Mouse (Mus musculus): ENCODE data around the gene Smarcd3. TPM values are rescaled to one million over a fixed set of nuclear protein-coding genes. Genes with fewer than 3 reads are reported as not detected.

The Smarcd3 gene
- polyA plus RNA-seq, 1 experiment: 12.4 TPM

DNA sequence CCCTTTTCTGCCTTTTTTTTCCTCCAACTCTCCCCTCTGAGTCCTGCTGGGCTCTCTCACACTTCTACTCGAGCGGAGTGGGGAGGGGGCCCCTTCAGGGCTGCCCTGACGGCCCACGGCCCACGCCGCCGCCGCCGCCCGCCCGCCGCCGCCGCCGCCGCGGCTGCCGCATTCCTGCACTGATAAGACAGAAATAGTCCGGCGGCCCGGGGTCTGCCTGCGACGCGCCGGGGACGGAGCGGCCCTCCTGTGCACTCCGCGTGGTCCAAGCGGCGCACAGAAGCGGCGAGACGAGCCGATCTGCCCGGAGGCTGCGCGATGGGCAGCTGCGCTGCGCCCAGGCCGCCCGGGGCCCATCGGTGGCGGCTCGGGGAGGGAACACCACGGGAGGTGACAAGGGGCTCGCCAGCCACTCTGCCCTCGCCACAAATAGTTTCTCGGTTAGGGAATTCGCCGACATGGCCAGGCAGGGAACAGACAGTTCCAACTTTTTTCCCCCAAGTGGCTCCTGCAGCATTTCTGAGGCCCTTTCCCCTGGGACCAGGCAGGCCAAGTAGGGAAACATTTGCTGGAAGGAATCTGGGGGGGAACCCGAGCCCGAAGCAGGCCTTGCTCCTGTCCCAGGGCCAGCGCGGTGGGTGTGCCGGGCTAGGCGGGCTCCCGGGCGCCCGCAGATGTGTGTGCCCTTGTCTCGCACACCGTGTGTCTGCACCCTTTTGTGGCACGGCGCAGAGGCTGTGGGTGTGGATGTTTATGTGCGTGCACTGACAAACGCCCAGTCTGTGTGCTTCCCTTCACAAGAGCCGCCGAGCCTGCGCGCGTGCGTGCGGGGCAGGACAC lies 22.1 kb downstream of the Smarcd3 start:
- WGBS: under 1% methylated on average over 73 of the region's 73 CpGs
- DNase-seq: peak; percentile 81
- TF ChIP-seq CTCF (conservative IDR thresholded peaks at IDR 0.05; ENCODE audit: insufficient read depth, insufficient read length, low read depth, low read length) (no peak), POLR2A (IDR thresholded peaks at IDR 0.05; ENCODE audit: low read depth, low read length) (peak; percentile 11)
- no peaks in the 10 kb centered on the region for H3K36me3 ChIP-seq (ENCODE audit: control insufficient read depth, insufficient read depth, low read length)
- peaks cover 15% of the 10 kb centered on the region for H3K4me1 ChIP-seq (ENCODE audit: control insufficient read depth, insufficient read depth, low read length)
- no peaks in the 10 kb centered on the region for H3K27me3 ChIP-seq (replicated peaks; ENCODE audit: control insufficient read depth, insufficient read depth, low read length)
- peak overlapping the region; percentile 62 for H3K4me3 ChIP-seq (ENCODE audit: insufficient read depth, low read depth, low read length)
- H3K27ac ChIP-seq (ENCODE audit: insufficient read depth, low read depth, low read length): peak overlapping the region; percentile 93

GRCm38 (mm10) chr5:24601071-24601835 lies 23.0 kb downstream of the Smarcd3 start:
- 3% methylated on average over 33 of the region's 33 CpGs for WGBS

GRCm38 (mm10) chr5:24600236-24600635 lies 24.0 kb downstream of the Smarcd3 start:
- Histone ChIP-seq H3K27me3 (replicated peaks; ENCODE audit: control insufficient read depth, insufficient read depth, low read length) (no peaks in the 10 kb centered on the region), H3K4me1 (ENCODE audit: control insufficient read depth, insufficient read depth, low read length) (peaks cover 17% of the 10 kb centered on the region), H3K36me3 (ENCODE audit: control insufficient read depth, insufficient read depth, low read length) (no peaks in the 10 kb centered on the region), H3K4me3 (ENCODE audit: insufficient read depth, low read depth, low read length) (no peak overlapping the region), H3K27ac (ENCODE audit: insufficient read depth, low read depth, low read length) (no peak overlapping the region)
- no peak for TF ChIP-seq POLR2A (IDR thresholded peaks at IDR 0.05; ENCODE audit: low read depth, low read length)
- no peak for TF ChIP-seq CTCF (conservative IDR thresholded peaks at IDR 0.05; ENCODE audit: insufficient read depth, insufficient read length, low read depth, low read length)
- WGBS: 93% methylated on average over 2 of the region's 2 CpGs
- DNase-seq: no peak

More at GRCm38 (mm10) chr5:24601071-24601835, 23.0 kb downstream of the Smarcd3 start:
- Histone ChIP-seq H3K27me3 (replicated peaks; ENCODE audit: control insufficient read depth, insufficient read depth, low read length) (no peaks in the 10 kb centered on the region), H3K36me3 (ENCODE audit: control insufficient read depth, insufficient read depth, low read length) (no peaks in the 10 kb centered on the region), H3K27ac (ENCODE audit: insufficient read depth, low read depth, low read length) (peak overlapping the region; percentile 93), H3K4me1 (ENCODE audit: control insufficient read depth, insufficient read depth, low read length) (peaks cover 17% of the 10 kb centered on the region), H3K4me3 (ENCODE audit: insufficient read depth, low read depth, low read length) (peak overlapping the region; percentile 62)
- no peak for TF ChIP-seq POLR2A (IDR thresholded peaks at IDR 0.05; ENCODE audit: low read depth, low read length)
- no peak for TF ChIP-seq CTCF (conservative IDR thresholded peaks at IDR 0.05; ENCODE audit: insufficient read depth, insufficient read length, low read depth, low read length)
- DNase-seq: no peak

DNA sequence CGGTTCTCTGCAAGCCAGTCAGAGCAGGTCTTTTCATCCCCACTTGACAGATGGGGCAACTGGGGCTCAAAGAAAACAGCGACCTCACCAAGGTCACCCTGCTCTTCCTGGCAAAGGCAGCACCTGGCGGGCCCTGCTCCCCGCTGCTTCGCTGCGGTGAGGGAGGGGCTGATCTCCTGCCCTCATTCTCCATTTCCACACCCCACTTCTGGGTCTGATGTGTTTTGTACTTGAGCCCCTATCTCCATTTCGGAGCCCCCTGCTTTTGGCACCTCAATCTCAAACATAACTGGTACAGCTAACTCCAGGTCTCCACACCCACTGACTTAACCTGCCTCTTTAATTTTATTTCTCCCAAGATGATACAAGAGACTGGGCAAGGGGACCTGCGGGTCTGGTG lies 25.1 kb downstream of the Smarcd3 start:
- no peak for DNase-seq
- 45% methylated on average over 8 of the region's 8 CpGs for WGBS
- no peak for TF ChIP-seq POLR2A (IDR thresholded peaks at IDR 0.05; ENCODE audit: low read depth, low read length)
- no peak for TF ChIP-seq CTCF (conservative IDR thresholded peaks at IDR 0.05; ENCODE audit: insufficient read depth, insufficient read length, low read depth, low read length)
- Histone ChIP-seq H3K36me3 (ENCODE audit: control insufficient read depth, insufficient read depth, low read length) (no peaks in the 10 kb centered on the region), H3K27ac (ENCODE audit: insufficient read depth, low read depth, low read length) (no peak overlapping the region), H3K4me3 (ENCODE audit: insufficient read depth, low read depth, low read length) (no peak overlapping the region), H3K4me1 (ENCODE audit: control insufficient read depth, insufficient read depth, low read length) (peaks cover 17% of the 10 kb centered on the region), H3K27me3 (replicated peaks; ENCODE audit: control insufficient read depth, insufficient read depth, low read length) (no peaks in the 10 kb centered on the region)

DNA sequence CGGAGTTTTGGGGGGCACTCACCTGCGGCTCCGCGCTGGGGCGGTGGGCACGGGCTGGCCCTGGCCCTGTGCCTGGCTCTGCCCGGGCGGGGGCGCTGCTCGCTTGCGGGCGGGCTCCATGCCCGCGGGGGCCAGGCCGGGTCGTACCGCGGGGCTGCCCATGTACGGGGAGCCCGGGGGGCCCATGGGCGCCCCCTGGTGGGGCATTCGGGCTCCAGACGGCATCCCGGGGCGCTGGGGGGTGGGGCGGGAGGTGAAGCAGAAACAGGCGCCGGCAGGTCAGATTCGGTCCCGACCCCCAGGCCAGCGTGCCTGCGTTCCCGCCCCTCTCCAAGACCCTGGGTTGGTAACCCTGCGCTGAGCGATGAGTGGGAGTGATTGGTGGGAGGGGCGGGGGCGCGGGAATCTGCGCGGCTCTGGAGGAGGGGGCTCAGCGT lies 25.6 kb downstream of the Smarcd3 start:
- peaks cover 12% of the 10 kb centered on the region for H3K4me1 ChIP-seq (ENCODE audit: control insufficient read depth, insufficient read depth, low read length)
- H3K27me3 ChIP-seq (replicated peaks; ENCODE audit: control insufficient read depth, insufficient read depth, low read length): no peaks in the 10 kb centered on the region
- TF ChIP-seq POLR2A (IDR thresholded peaks at IDR 0.05; ENCODE audit: low read depth, low read length): no peak
- TF ChIP-seq CTCF (conservative IDR thresholded peaks at IDR 0.05; ENCODE audit: insufficient read depth, insufficient read length, low read depth, low read length): 0 out of 2 replicates have a peak, but pooled peaks have one; percentile 18
- 2% methylated on average over 41 of the region's 41 CpGs for WGBS
- H3K36me3 ChIP-seq (ENCODE audit: control insufficient read depth, insufficient read depth, low read length): no peaks in the 10 kb centered on the region
- H3K27ac ChIP-seq (ENCODE audit: insufficient read depth, low read depth, low read length): no peak overlapping the region
- DNase-seq: peak; percentile 54
- peak overlapping the region; percentile 30; the same call in 1 of the 2 replicates for H3K4me3 ChIP-seq (ENCODE audit: insufficient read depth, low read depth, low read length)

DNA sequence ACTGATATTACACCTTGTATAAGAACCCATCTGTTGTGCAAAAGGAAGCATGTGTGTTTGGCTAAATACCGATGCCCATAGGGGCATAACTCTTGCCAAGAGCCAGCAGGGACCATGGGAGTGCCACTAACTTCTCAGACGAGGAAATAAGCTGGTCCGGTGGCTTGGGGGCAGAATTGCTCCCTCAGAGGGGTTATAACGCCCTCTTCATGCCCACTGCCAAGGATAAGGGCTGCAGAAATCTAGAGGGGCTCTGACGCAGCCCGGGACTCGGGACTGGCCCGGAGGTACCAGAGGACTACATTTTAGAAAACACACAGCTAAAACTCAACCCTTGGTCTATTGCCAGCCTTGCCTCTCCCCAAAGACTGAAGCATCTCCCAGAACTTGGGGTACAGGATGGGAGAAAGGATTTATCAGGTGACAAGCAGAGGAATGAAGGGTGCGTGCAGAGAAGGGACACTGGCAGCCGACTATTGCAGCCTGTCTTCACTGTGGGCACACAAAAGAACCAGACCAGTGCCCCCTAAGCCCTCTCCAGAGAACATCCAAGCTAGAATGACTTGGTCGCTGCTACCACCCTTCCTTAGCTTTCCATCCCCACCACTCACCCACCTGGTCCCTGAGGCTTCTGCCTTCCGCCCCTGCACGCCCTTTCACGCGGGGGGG lies 26.2 kb downstream of the Smarcd3 start:
- Histone ChIP-seq H3K4me1 (ENCODE audit: control insufficient read depth, insufficient read depth, low read length) (peaks cover 7% of the 10 kb centered on the region; the same call in 1 of the 2 replicates), H3K4me3 (ENCODE audit: insufficient read depth, low read depth, low read length) (peak overlapping the region; percentile 30; the same call in 1 of the 2 replicates), H3K27ac (ENCODE audit: insufficient read depth, low read depth, low read length) (no peak overlapping the region), H3K36me3 (ENCODE audit: control insufficient read depth, insufficient read depth, low read length) (no peaks in the 10 kb centered on the region), H3K27me3 (replicated peaks; ENCODE audit: control insufficient read depth, insufficient read depth, low read length) (no peaks in the 10 kb centered on the region)
- WGBS: 20% methylated on average over 15 of the region's 15 CpGs
- TF ChIP-seq POLR2A (IDR thresholded peaks at IDR 0.05; ENCODE audit: low read depth, low read length) (no peak), CTCF (conservative IDR thresholded peaks at IDR 0.05; ENCODE audit: insufficient read depth, insufficient read length, low read depth, low read length) (no peak)
- DNase-seq: no peak
